Mouse (Mus musculus): Measurements from ENCODE around the gene Cd109. TPM values are rescaled to one million over a fixed set of nuclear protein-coding genes. Genes with fewer than 3 reads are reported as not detected.

Cd109 gene
- total RNA-seq (2023) = 0.29 and 0.57 TPM in 2 replicates

GRCm38 (mm10) chr9:78615401-78616021, at the start of gene Cd109:
TSS of gene Cd109 (plus strand) at chr9:78615546.

GRCm38 (mm10) chr9:78587914-78588313, 27.4 kb upstream of the Cd109 start, which contains the start of gene Slc17a5:
TSS of gene Slc17a5 (minus strand) at chr9:78588041.

Other genes with a start within 250 kb of the Cd109 start
- gene Dppa5a, start 247.4 kb upstream of the Cd109 start, total RNA-seq (2023) = not detected in 2 replicates
- gene Ooep, start 236.8 kb upstream of the Cd109 start, total RNA-seq (2023) = not detected in 2 replicates
- not detected in 2 replicates for gene Ddx43, start 219.8 kb upstream of the Cd109 start, total RNA-seq (2023)
- 8.3 and 10.0 TPM in 2 replicates for gene Cgas, start 172.3 kb upstream of the Cd109 start, total RNA-seq (2023)
- 10.1 and 11.8 TPM in 2 replicates for gene Mto1, start 167.3 kb upstream of the Cd109 start, total RNA-seq (2023)
- gene Gm17324, start 166.8 kb upstream of the Cd109 start, total RNA-seq (2023) = not detected in 2 replicates
- gene Eef1a1, start 126.4 kb upstream of the Cd109 start, total RNA-seq (2023) = 2,596 and 2,621 TPM in 2 replicates
- gene Slc17a5, start 27.5 kb upstream of the Cd109 start, total RNA-seq (2023) = 5.6 and 8.7 TPM in 2 replicates